Mouse (Mus musculus) stomach, postnatal 0 days (tissue): ENCODE results near the gene Pcgf1.

ENCODE experiments used
- CTCF ChIP-seq: IDR thresholded peaks from 2 replicates; pipeline ENCODE4 v1.5.1; 2016; ENCODE audit warnings: antibody characterized with exemption, low read depth, mild to moderate bottlenecking, moderate library complexity
- EP300 ChIP-seq: optimal IDR thresholded peaks from 2 replicates; pipeline ENCODE3; 2016; ENCODE audit warnings: antibody characterized with exemption

DNA sequence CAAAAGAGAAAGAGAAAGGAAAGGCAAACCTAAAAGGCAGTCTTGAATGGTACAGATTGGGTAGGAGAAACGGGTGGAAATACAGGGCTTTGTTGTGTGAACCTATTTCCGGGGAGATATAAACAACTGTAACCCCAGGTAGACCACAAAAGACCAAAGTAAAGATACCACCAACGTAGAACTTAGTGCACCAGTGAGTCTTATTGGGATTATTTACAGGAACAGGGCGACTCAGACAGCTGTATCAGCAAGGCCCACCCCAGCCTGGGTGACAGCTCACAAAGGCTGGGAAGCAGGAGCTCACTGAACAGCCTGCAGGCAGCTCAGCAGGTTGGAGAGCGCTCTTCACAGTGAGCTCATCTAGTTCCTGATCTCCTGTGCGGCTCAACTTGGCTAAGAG is 18.3 kb downstream of the Pcgf1 start:
- TF ChIP-seq CTCF (no peak), EP300 (no peak)
